Mouse (Mus musculus): ENCODE data around the gene Trim68. TPM values are rescaled to one million over a fixed set of nuclear protein-coding genes. Genes with fewer than 3 reads are reported as not detected.
"Not testable (repeated sequence)": the region's sequence is repeated elsewhere in the genome, so short reads cannot be mapped to it uniquely, and the experiment has no call there.

Trim68 gene
- polyA plus RNA-seq, 1 experiment from 2014 or later: 6.2 TPM

DNA sequence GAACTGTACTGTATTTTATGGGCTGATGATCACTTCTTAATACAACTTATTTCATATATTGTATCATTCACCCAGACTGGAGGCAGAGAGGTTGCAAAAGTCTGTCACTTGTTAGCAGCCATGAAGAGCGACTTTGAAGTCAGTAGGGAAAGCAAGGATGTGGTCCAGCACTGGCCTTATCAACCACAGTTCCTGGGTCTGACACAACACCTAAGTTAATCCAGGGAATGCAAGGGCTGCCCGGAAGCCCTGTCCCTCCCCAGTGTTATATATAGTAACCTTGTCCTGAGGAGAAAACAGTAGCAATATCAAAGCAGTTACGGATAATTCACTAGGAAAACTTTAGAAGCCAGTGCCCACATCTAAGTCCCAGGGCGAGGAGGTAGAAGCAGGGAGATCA lies 42.2 kb downstream of the Trim68 start:
- 91% methylated on average over 4 of the region's 4 CpGs for WGBS
- not testable (repeated sequence) for H3K4me3 ChIP-seq; H3K4me1 ChIP-seq; H3K4me2 ChIP-seq; H3K36me3 ChIP-seq (replicated peaks); ATAC-seq (replicated peaks); H3K9ac ChIP-seq; H3K27ac ChIP-seq; H3K27me3 ChIP-seq (replicated peaks); H3K9me3 ChIP-seq

DNA sequence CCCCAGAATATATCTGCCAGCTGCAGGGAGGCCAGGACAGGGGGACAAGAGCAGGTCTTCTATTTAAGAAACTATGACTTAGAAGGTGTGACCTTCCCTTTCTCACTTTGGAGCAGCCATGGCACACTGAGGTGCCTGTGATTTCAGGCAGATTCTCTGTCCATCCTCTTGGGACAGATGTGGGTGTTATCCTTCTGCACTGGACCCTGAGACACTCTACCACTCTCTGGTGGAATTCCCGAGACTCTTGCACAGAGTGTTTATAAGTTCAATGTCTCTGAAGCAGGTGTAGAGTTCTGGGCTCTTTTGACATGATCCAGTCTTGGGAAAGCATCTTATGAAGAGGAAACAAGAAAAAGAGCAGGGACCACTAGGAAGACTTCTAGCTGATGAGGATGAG lies 49.0 kb downstream of the Trim68 start, which contains the start of gene Olfr554:
TSS of gene Olfr554 (plus strand) at position 301 of the 400 bp plus-strand sequence.
- Histone ChIP-seq H3K36me3 (replicated peaks) (no peaks in the 10 kb centered on the region), H3K4me1 (no peaks in the 10 kb centered on the region), H3K27ac (no peak within 1 kb of the TSS), H3K9me3 (no peaks in the 10 kb centered on the region), H3K9ac (no peak within 1 kb of the TSS), H3K4me3 (no peak within 1 kb of the TSS), H3K4me2 (no peak within 1 kb of the TSS), H3K27me3 (replicated peaks) (no peaks in the 10 kb centered on the region)
- 87% methylated on average over 1 of the region's 1 CpGs for WGBS
- ATAC-seq (replicated peaks): no peak

DNA sequence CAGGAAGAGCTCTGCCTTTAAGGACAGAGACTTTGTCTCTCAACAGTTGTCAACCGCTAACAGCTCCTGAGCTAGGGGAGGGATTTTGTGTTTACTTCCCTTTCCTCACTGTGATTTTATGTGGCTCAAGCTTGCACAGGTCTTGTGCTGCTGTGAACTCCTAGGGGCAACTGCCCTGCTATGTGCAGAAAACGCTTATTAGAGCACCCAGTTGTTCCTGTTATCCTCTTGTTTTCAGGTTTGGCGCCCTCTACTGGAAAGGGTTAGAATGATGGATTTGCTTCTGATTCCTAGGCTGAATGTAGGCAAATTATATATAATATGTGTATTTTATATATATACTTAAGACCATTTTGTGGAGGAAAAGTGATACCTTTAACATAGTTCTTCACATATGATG lies 50.5 kb downstream of the Trim68 start:
- Histone ChIP-seq H3K36me3 (replicated peaks) (no peaks in the 10 kb centered on the region), H3K4me3 (no peak overlapping the region), H3K27ac (no peak overlapping the region), H3K4me2 (no peak overlapping the region), H3K9ac (no peak overlapping the region), H3K9me3 (no peaks in the 10 kb centered on the region), H3K4me1 (no peaks in the 10 kb centered on the region), H3K27me3 (replicated peaks) (no peaks in the 10 kb centered on the region)
- no peak for ATAC-seq (replicated peaks)
- WGBS: 26% methylated on average over 3 of the region's 3 CpGs

Other genes starting within 250 kb of the Trim68 start
- gene Rrm1, start 245.6 kb downstream of the Trim68 start, polyA plus RNA-seq (2015; fragmentation: Nextera tagmentation; extraction: Ambion mirVana): 44.7 and 48.9 TPM in 2 replicates
- 0.60 and 0.93 TPM in 2 replicates for gene Olfr543, start 205.6 kb downstream of the Trim68 start, polyA plus RNA-seq (2015; fragmentation: Nextera tagmentation; extraction: Ambion mirVana)
- gene Olfr544, start 199.0 kb downstream of the Trim68 start, polyA plus RNA-seq (2015; fragmentation: Nextera tagmentation; extraction: Ambion mirVana): 0.09 and 0.11 TPM in 2 replicates
- 0.30 and 0.38 TPM in 2 replicates for gene Olfr545, start 187.8 kb downstream of the Trim68 start, polyA plus RNA-seq (2015; fragmentation: Nextera tagmentation; extraction: Ambion mirVana)
- not detected in 2 replicates for gene Olfr547, start 152.6 kb downstream of the Trim68 start, polyA plus RNA-seq (2015; fragmentation: Nextera tagmentation; extraction: Ambion mirVana)
- not detected in 2 replicates for gene Olfr548-ps1, start 146.4 kb downstream of the Trim68 start, polyA plus RNA-seq (2015; fragmentation: Nextera tagmentation; extraction: Ambion mirVana)
- gene Olfr549, start 137.5 kb downstream of the Trim68 start, polyA plus RNA-seq (2015; fragmentation: Nextera tagmentation; extraction: Ambion mirVana): not detected in 2 replicates
- gene Trim21, start 121.8 kb downstream of the Trim68 start, polyA plus RNA-seq (2015; fragmentation: Nextera tagmentation; extraction: Ambion mirVana): 0.28 TPM in 1 of 2 replicates, not detected in the other
- gene Olfr550, start 115.9 kb downstream of the Trim68 start, polyA plus RNA-seq (2015; fragmentation: Nextera tagmentation; extraction: Ambion mirVana): not detected in 2 replicates
- gene Olfr551, start 95.4 kb downstream of the Trim68 start, polyA plus RNA-seq (2015; fragmentation: Nextera tagmentation; extraction: Ambion mirVana): not detected in 2 replicates
- gene Olfr552, start 89.6 kb downstream of the Trim68 start, polyA plus RNA-seq (2015; fragmentation: Nextera tagmentation; extraction: Ambion mirVana): not detected in 2 replicates
- not detected in 2 replicates for gene Olfr553, start 69.1 kb downstream of the Trim68 start, polyA plus RNA-seq (2015; fragmentation: Nextera tagmentation; extraction: Ambion mirVana)
- not detected in 2 replicates for gene Olfr554, start 48.9 kb downstream of the Trim68 start, polyA plus RNA-seq (2015; fragmentation: Nextera tagmentation; extraction: Ambion mirVana)
- not detected in 2 replicates for gene Olfr555, start 28.5 kb downstream of the Trim68 start, polyA plus RNA-seq (2015; fragmentation: Nextera tagmentation; extraction: Ambion mirVana)
- gene Olfr556, start 22.4 kb downstream of the Trim68 start, polyA plus RNA-seq (2015; fragmentation: Nextera tagmentation; extraction: Ambion mirVana): not detected in 2 replicates
- gene Olfr557, start 8.6 kb upstream of the Trim68 start, polyA plus RNA-seq (2015; fragmentation: Nextera tagmentation; extraction: Ambion mirVana): not detected in 2 replicates
- gene Olfr558, start 14.9 kb upstream of the Trim68 start, polyA plus RNA-seq (2015; fragmentation: Nextera tagmentation; extraction: Ambion mirVana): 0.05 TPM in 1 of 2 replicates, not detected in the other
- not detected in 2 replicates for gene Olfr33, start 31.7 kb upstream of the Trim68 start, polyA plus RNA-seq (2015; fragmentation: Nextera tagmentation; extraction: Ambion mirVana)
- not detected in 2 replicates for gene Olfr559, start 40.2 kb upstream of the Trim68 start, polyA plus RNA-seq (2015; fragmentation: Nextera tagmentation; extraction: Ambion mirVana)
- gene Olfr560, start 72.0 kb upstream of the Trim68 start, polyA plus RNA-seq (2015; fragmentation: Nextera tagmentation; extraction: Ambion mirVana): not detected in 2 replicates
- gene Olfr78, start 72.1 kb upstream of the Trim68 start, polyA plus RNA-seq (2015; fragmentation: Nextera tagmentation; extraction: Ambion mirVana): 0.09 TPM in 1 of 2 replicates, not detected in the other
- gene Olfr561, start 83.9 kb upstream of the Trim68 start, polyA plus RNA-seq (2015; fragmentation: Nextera tagmentation; extraction: Ambion mirVana): not detected in 2 replicates
- not detected in 2 replicates for gene Olfr564, start 116.2 kb upstream of the Trim68 start, polyA plus RNA-seq (2015; fragmentation: Nextera tagmentation; extraction: Ambion mirVana)
- gene Olfr566, start 171.4 kb upstream of the Trim68 start, polyA plus RNA-seq (2015; fragmentation: Nextera tagmentation; extraction: Ambion mirVana): not detected in 2 replicates
- not detected in 2 replicates for gene Olfr568, start 189.8 kb upstream of the Trim68 start, polyA plus RNA-seq (2015; fragmentation: Nextera tagmentation; extraction: Ambion mirVana)
- gene Olfr569, start 203.6 kb upstream of the Trim68 start, polyA plus RNA-seq (2015; fragmentation: Nextera tagmentation; extraction: Ambion mirVana): not detected in 2 replicates
- not detected in 2 replicates for gene Olfr570, start 207.2 kb upstream of the Trim68 start, polyA plus RNA-seq (2015; fragmentation: Nextera tagmentation; extraction: Ambion mirVana)
- not detected in 2 replicates for gene Olfr571, start 230.2 kb upstream of the Trim68 start, polyA plus RNA-seq (2015; fragmentation: Nextera tagmentation; extraction: Ambion mirVana)
- not detected in 2 replicates for gene Olfr572, start 237.1 kb upstream of the Trim68 start, polyA plus RNA-seq (2015; fragmentation: Nextera tagmentation; extraction: Ambion mirVana)

Measured in midbrain, embryonic 15.5 days (tissue).